Mouse (Mus musculus) testis, adult 2 months (tissue): ENCODE results near the gene Padi3. TPM values are rescaled to one million over a fixed set of nuclear protein-coding genes. Genes with fewer than 3 reads are reported as not detected.

ENCODE experiments used
- H3K27ac ChIP-seq: fragments of 200-500 bp; 2 replicates; pipeline ENCODE4 v1.5.1; 2012; ENCODE audit warnings: low read depth, low read length; ENCODE audit not compliant: control insufficient read depth, insufficient read depth
- H3K27me3 ChIP-seq: fragments of 200-500 bp; 2 replicates; pipeline ENCODE4 v1.6.1; 2012; ENCODE audit warnings: mild to moderate bottlenecking, low read length, moderate library complexity; ENCODE audit not compliant: control insufficient read depth, insufficient read depth
- H3K36me3 ChIP-seq: fragments of 200-500 bp; 2 replicates; pipeline ENCODE4 v1.6.1; 2012; ENCODE audit warnings: mild to moderate bottlenecking, low read length; ENCODE audit not compliant: control insufficient read depth, insufficient read depth
- H3K4me1 ChIP-seq: fragments of 200-500 bp; 2 replicates; pipeline ENCODE4 v1.6.1; 2012; ENCODE audit warnings: low read length; ENCODE audit not compliant: control insufficient read depth, insufficient read depth
- H3K4me3 ChIP-seq: fragments of 200-500 bp; 2 replicates; pipeline ENCODE4 v1.5.1; 2012; ENCODE audit warnings: low read depth, mild to moderate bottlenecking, low read length, moderate library complexity, mixed read lengths; ENCODE audit not compliant: control insufficient read depth
- CTCF ChIP-seq: fragments of 200-500 bp; IDR thresholded peaks from 2 replicates; pipeline ENCODE4 v1.5.1; 2012; ENCODE audit warnings: low read depth, mild to moderate bottlenecking, inconsistent platforms, low read length, moderate library complexity; ENCODE audit not compliant: control insufficient read depth, insufficient read depth, insufficient replicate concordance
- POLR2A ChIP-seq: fragments of 200-500 bp; IDR thresholded peaks from 2 replicates; pipeline ENCODE4 v1.6.1; 2012; ENCODE audit warnings: low read depth, mild to moderate bottlenecking, inconsistent platforms, low read length, moderate library complexity; ENCODE audit not compliant: control insufficient read depth
- polyA plus RNA-seq: library from polyadenylated mRNA; depleted of rRNA; stranded (reverse); fragments of >200 nt; gene quantifications from 2 replicates; pipeline ENCODE4 v1.2.3, GENCODE M21; 2012

Padi3 gene
- polyA plus RNA-seq, 1 experiment, result 1.7 TPM

- Histone ChIP-seq H3K36me3 (no peaks in the 10 kb centered on the region), H3K27me3 (no peaks in the 10 kb centered on the region), H3K4me1 (no peaks in the 10 kb centered on the region), H3K4me3 (no peak overlapping the region), H3K27ac (no peak overlapping the region)
- TF ChIP-seq POLR2A (no peak), CTCF (no peak)
Observed at GRCm38 (mm10) chr4:140804601-140805000, 5.8 kb downstream of the Padi3 start.

DNA sequence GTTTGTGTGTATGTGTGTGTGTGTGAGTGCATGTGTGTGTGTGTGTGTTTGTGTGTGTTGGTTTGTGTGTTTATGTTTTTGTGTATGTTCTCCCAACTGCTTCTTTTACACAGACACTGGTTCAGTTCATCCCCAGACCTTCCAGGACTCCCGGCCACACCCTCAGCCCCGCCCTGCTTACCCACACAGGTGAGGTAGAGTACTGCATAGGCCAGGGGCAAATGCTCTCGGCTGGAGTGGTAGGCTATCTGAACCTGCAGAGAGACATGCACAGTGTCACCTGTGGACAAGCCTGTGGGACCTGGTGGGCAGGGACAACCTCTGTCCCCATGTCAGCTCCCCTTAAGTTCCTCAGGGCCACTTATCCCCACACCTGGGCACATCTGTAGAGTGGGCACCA is 9.1 kb downstream of the Padi3 start:
- no peak for TF ChIP-seq POLR2A
- TF ChIP-seq CTCF, result no peak
- Histone ChIP-seq H3K27ac (no peak overlapping the region), H3K4me1 (no peaks in the 10 kb centered on the region), H3K4me3 (no peak overlapping the region), H3K36me3 (no peaks in the 10 kb centered on the region), H3K27me3 (no peaks in the 10 kb centered on the region)

DNA sequence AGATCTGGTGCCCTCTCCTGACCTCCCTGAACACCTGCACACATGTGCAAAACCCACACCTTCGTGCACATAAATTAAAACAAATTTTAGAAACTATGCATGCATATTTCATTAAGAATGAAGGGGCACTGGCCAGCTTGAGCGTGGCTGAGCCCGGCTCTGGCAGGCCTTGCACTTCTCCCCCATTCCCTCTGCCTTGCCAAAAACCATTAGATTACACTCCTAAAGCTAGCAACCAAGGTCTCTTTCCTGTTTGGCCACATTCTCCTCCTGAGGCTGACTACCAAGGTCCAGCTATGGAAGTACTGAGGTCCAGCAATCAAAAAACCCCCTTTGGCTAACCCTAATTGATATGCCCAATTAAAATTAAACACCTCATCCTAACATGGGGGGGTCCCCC is 13.7 kb downstream of the Padi3 start:
- Histone ChIP-seq H3K27ac (no peak overlapping the region), H3K27me3 (no peaks in the 10 kb centered on the region)
- TF ChIP-seq POLR2A (no peak), CTCF (no peak)

DNA sequence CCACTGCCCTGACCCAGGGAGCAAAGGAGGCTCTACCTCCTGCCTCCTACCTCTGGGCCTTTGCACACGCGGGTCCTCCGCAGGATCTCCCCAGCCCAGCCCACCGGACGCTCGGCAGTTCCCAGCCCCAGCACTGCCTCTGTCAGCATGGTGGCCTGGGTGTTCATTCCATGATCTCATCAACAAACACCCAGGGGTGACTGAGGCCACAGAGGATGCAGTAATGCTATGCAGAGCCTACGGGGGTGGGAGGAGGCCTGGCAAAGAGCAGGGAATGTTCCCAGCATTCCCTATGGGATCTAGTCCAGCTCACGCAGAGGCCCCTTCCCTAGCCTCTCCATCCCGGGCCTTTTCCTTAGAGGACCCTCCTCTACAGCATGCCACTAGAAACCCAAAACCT is 15.8 kb downstream of the Padi3 start:
- H3K27me3 ChIP-seq, result no peaks in the 10 kb centered on the region
- H3K4me1 ChIP-seq, result no peaks in the 10 kb centered on the region
- no peaks in the 10 kb centered on the region for H3K36me3 ChIP-seq
- no peak overlapping the region for H3K27ac ChIP-seq
- TF ChIP-seq CTCF, result no peak
- TF ChIP-seq POLR2A, result no peak
- H3K4me3 ChIP-seq, result no peak overlapping the region

More for the DNA sequence above, 13.7 kb downstream of the Padi3 start:
- H3K36me3 ChIP-seq, result no peaks in the 10 kb centered on the region
- no peak overlapping the region for H3K4me3 ChIP-seq
- no peaks in the 10 kb centered on the region for H3K4me1 ChIP-seq

- peak; percentile 1; the same call in 1 of the 2 replicates for TF ChIP-seq CTCF
- no peak for TF ChIP-seq POLR2A
- Histone ChIP-seq H3K4me1 (no peaks in the 10 kb centered on the region; the same call in 1 of the 2 replicates), H3K4me3 (no peak overlapping the region), H3K27ac (no peak overlapping the region), H3K27me3 (no peaks in the 10 kb centered on the region), H3K36me3 (no peaks in the 10 kb centered on the region)
Observed at GRCm38 (mm10) chr4:140793795-140794194, 16.7 kb downstream of the Padi3 start.

- no peaks in the 10 kb centered on the region for H3K36me3 ChIP-seq
- TF ChIP-seq POLR2A (no peak), CTCF (no peak)
- no peaks in the 10 kb centered on the region for H3K27me3 ChIP-seq
- H3K4me1 ChIP-seq, result no peaks in the 10 kb centered on the region; the same call in 1 of the 2 replicates
- H3K27ac ChIP-seq, result no peak overlapping the region
- H3K4me3 ChIP-seq, result no peak overlapping the region
Observed at GRCm38 (mm10) chr4:140792584-140792983, 17.9 kb downstream of the Padi3 start.

DNA sequence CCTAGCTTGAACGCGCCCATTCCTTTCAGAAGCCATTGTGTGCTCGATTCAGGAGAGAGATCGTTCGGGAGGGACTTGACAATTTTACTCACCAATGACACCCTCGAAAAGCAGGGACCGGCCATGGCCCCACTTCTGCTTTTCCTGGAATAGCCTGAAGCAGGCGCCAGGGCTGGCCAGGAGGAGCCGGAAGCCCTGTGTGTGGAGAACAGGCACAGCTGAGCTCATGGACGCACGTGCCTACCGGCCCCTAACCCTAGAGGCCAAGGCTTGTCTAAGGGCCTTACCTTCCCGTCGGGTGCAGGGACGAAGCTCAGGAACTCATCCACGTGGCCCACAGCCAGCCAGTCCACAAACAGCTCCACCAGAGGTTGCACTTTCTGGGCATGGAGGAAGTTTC is 19.4 kb downstream of the Padi3 start:
- Histone ChIP-seq H3K36me3 (no peaks in the 10 kb centered on the region), H3K27ac (no peak overlapping the region), H3K27me3 (no peaks in the 10 kb centered on the region), H3K4me1 (no peaks in the 10 kb centered on the region; the same call in 1 of the 2 replicates), H3K4me3 (no peak overlapping the region)
- TF ChIP-seq POLR2A, result no peak
- no peak for TF ChIP-seq CTCF

- Histone ChIP-seq H3K27me3 (no peaks in the 10 kb centered on the region), H3K27ac (no peak overlapping the region), H3K4me1 (no peaks in the 10 kb centered on the region; the same call in 1 of the 2 replicates), H3K36me3 (no peaks in the 10 kb centered on the region), H3K4me3 (no peak overlapping the region)
- no peak for TF ChIP-seq POLR2A
- TF ChIP-seq CTCF, result no peak
Observed at GRCm38 (mm10) chr4:140789983-140790382, 20.5 kb downstream of the Padi3 start.
